ENCODE assay signal across 12 mouse cellular contexts in genomic region chr1:78761061-78761515, GRCm38 (mm10). TPM values are rescaled to one million over a fixed set of nuclear protein-coding genes. Genes with fewer than 3 reads are reported as not detected.
A peak's percentile ranks its signal among the peaks of the same experiment; 100 is the strongest.
DNase-seq lines count a peak whose midpoint lies in the region; ATAC-seq lines count a peak whose summit lies in the region.
"Had no signal": no experiment of that assay in that cellular context is flagged by ENCODE, and none has a peak within 500 bp of the region (broad histone marks: within the 10 kb centered on the region; RNA-seq: fewer than 3 reads in every experiment).

No protein-coding gene starts in this region.

- H3K4me3 ChIP-seq in lung, embryonic 15.5 days, result no peak overlapping the region
- H3K4me3 ChIP-seq in hindbrain, embryonic 13.5 days, result no peak overlapping the region
- no peak overlapping the region for H3K4me3 ChIP-seq in neural tube, embryonic 12.5 days

- H3K27me3 ChIP-seq in lung, embryonic 15.5 days, result no peaks in the 10 kb centered on the region
- no peaks in the 10 kb centered on the region for H3K27me3 ChIP-seq in hindbrain, embryonic 13.5 days
- H3K27me3 ChIP-seq in neural tube, embryonic 12.5 days (replicated peaks), result no peaks in the 10 kb centered on the region

- WGBS in lung, embryonic 15.5 days, result 53% methylated on average over 3 of the region's 3 CpGs
- WGBS in hindbrain, embryonic 13.5 days, result 31% methylated on average over 3 of the region's 3 CpGs
- 44% methylated on average over 3 of the region's 3 CpGs for WGBS in neural tube, embryonic 12.5 days

- no peak overlapping the region for H3K4me2 ChIP-seq in lung, embryonic 15.5 days
- H3K4me2 ChIP-seq in hindbrain, embryonic 13.5 days, result no peak overlapping the region
- H3K4me2 ChIP-seq in neural tube, embryonic 12.5 days (replicated peaks), result no peak overlapping the region
- H3K4me2 ChIP-seq: liver, embryonic 11.5 days had no signal

- H3K36me3 ChIP-seq in lung, embryonic 15.5 days, result no peaks in the 10 kb centered on the region
- no peaks in the 10 kb centered on the region for H3K36me3 ChIP-seq in hindbrain, embryonic 13.5 days
- no peaks in the 10 kb centered on the region for H3K36me3 ChIP-seq in neural tube, embryonic 12.5 days

- no peaks in the 10 kb centered on the region for H3K9me3 ChIP-seq in lung, embryonic 15.5 days
- H3K9me3 ChIP-seq in hindbrain, embryonic 13.5 days, result no peaks in the 10 kb centered on the region
- H3K9me3 ChIP-seq in neural tube, embryonic 12.5 days, result no peaks in the 10 kb centered on the region

- no peak overlapping the region for H3K27ac ChIP-seq in lung, embryonic 15.5 days
- peak overlapping the region; percentile 45 for H3K27ac ChIP-seq in hindbrain, embryonic 13.5 days
- no peak overlapping the region for H3K27ac ChIP-seq in neural tube, embryonic 12.5 days
- H3K27ac ChIP-seq: kidney, postnatal 0 days had no signal

- peak; percentile 17 for DNase-seq in embryo, embryonic 10.5 days (ENCODE audit: low spot score)
- DNase-seq in embryo, embryonic 9.5 days (ENCODE audit: extremely low spot score), result no peak
- no peak for DNase-seq in lung, postnatal 14 days
- no peak for DNase-seq in c-Kit-positive CD71-positive TER-119-positive erythroid progenitor cells, embryonic 14.5 days (ENCODE audit: low spot score)
- DNase-seq: cerebellum, adult 8-10 months; gastrocnemius, postnatal 10 days had no signal

- no peak overlapping the region for H3K9ac ChIP-seq in lung, embryonic 15.5 days
- H3K9ac ChIP-seq in hindbrain, embryonic 13.5 days, result no peak overlapping the region
- H3K9ac ChIP-seq in neural tube, embryonic 12.5 days, result no peak overlapping the region

- H3K4me1 ChIP-seq in lung, embryonic 15.5 days, result no peaks in the 10 kb centered on the region
- peaks cover 10% of the 10 kb centered on the region for H3K4me1 ChIP-seq in hindbrain, embryonic 13.5 days (replicated peaks)
- H3K4me1 ChIP-seq in neural tube, embryonic 12.5 days, result peaks cover 7% of the 10 kb centered on the region

- peak; percentile 57; the same call in 1 of the 2 replicates for ATAC-seq in lung, embryonic 15.5 days (ENCODE audit: borderline replicate concordance, extremely low read depth, low FRiP score, low TSS enrichment)
- peak; percentile 92 for ATAC-seq in hindbrain, embryonic 13.5 days (ENCODE audit: low FRiP score)
- ATAC-seq in neural tube, embryonic 12.5 days (ENCODE audit: low FRiP score, low read depth), result peak; percentile 94
- no peak for ATAC-seq in cerebellum, adult (ENCODE audit: insufficient number of reproducible peaks, low FRiP score, low TSS enrichment)

RNA-seq across cellular contexts. Expression of gene Kcne4, which starts 55.5 kb away (rescaled TPM):
- polyA plus RNA-seq in lung, embryonic 15.5 days (2015; fragmentation: Nextera tagmentation; extraction: Ambion mirVana), result 14.2 and 15.6 TPM in 2 replicates
- polyA plus RNA-seq in hindbrain, embryonic 13.5 days (2015; fragmentation: Nextera tagmentation; extraction: Ambion mirVana), result 2.4 TPM in 2 replicates
- 5.6 and 6.1 TPM in 2 replicates for polyA plus RNA-seq in neural tube, embryonic 12.5 days (2016; fragmentation: Nextera tagmentation; extraction: Ambion mirVana)
